Mouse (Mus musculus): ENCODE data around the gene Vps52. TPM values are rescaled to one million over a fixed set of nuclear protein-coding genes. Genes with fewer than 3 reads are reported as not detected.
A peak's percentile ranks its signal among the peaks of the same experiment; 100 is the strongest.

Vps52 gene
- total and polyA plus RNA-seq, 3 experiments, result 38.1 to 47.8 (median 39.1) TPM

GRCm38 (mm10) chr17:33953961-33954565 is 1.5 kb upstream of the Vps52 start:
- TF ChIP-seq EP300 (IDR thresholded peaks at IDR 0.05; ENCODE audit: insufficient read depth, low read depth, low read length) (no peak), CTCF (IDR thresholded peaks at IDR 0.05) (no peak), POLR2A (IDR thresholded peaks at IDR 0.05; ENCODE audit: insufficient read depth, low read depth, low read length) (no peak)
- Histone ChIP-seq H3K9ac (ENCODE audit: low read depth, low read length) (peak overlapping the region; percentile 19), H3K27me3 (ENCODE audit: control insufficient read depth, insufficient read depth, low read length) (no peaks in the 10 kb centered on the region), H3K79me2 (replicated peaks; ENCODE audit: control insufficient read depth, insufficient read depth, low read length) (no peaks in the 10 kb centered on the region), H3K36me3 (ENCODE audit: control insufficient read depth, insufficient read depth, low read length) (peaks cover 3% of the 10 kb centered on the region; the same call in 1 of the 2 replicates), H3K4me3 (no peak overlapping the region), H3K4me1 (ENCODE audit: control insufficient read depth, insufficient read depth, low read length) (peaks cover 7% of the 10 kb centered on the region), H3K27ac (no peak overlapping the region; the same call in 1 of the 2 replicates)
- DNase-seq, result no peak
- WGBS, result 36% methylated on average over 5 of the region's 5 CpGs
- intact Hi-C loops (cut with DNase I), result loop anchor here (2.0 kb wide), 1 partner anchor 73 kb away; no protein-coding TSS in a partner anchor

GRCm38 (mm10) chr17:33954646-33955554 is 712 bp upstream of the Vps52 start:
- under 1% methylated on average over 33 of the region's 33 CpGs for WGBS
- H3K36me3 ChIP-seq (ENCODE audit: control insufficient read depth, insufficient read depth, low read length), result peaks cover 3% of the 10 kb centered on the region; the same call in 1 of the 2 replicates

GRCm38 (mm10) chr17:33956336-33956735 is 724 bp downstream of the Vps52 start:
- Histone ChIP-seq H3K79me2 (replicated peaks; ENCODE audit: control insufficient read depth, insufficient read depth, low read length) (no peaks in the 10 kb centered on the region), H3K4me1 (ENCODE audit: control insufficient read depth, insufficient read depth, low read length) (peaks cover 4% of the 10 kb centered on the region; the same call in 1 of the 2 replicates), H3K36me3 (ENCODE audit: control insufficient read depth, insufficient read depth, low read length) (peaks cover 3% of the 10 kb centered on the region; the same call in 1 of the 2 replicates), H3K27ac (peak overlapping the region; percentile 94), H3K9ac (ENCODE audit: low read depth, low read length) (peak overlapping the region; percentile 82), H3K27me3 (ENCODE audit: control insufficient read depth, insufficient read depth, low read length) (no peaks in the 10 kb centered on the region), H3K4me3 (peak overlapping the region; percentile 99)
- no peak for TF ChIP-seq CTCF (IDR thresholded peaks at IDR 0.05)
- no peak for TF ChIP-seq POLR2A (IDR thresholded peaks at IDR 0.05; ENCODE audit: insufficient read depth, low read depth, low read length)
- TF ChIP-seq EP300 (IDR thresholded peaks at IDR 0.05; ENCODE audit: insufficient read depth, low read depth, low read length), result no peak
- 6% methylated on average over 10 of the region's 10 CpGs for WGBS
- intact Hi-C loops (cut with DNase I), result no loop called here
- DNase-seq, result no peak

More at GRCm38 (mm10) chr17:33954646-33955554, 712 bp upstream of the Vps52 start:
- intact Hi-C loops (cut with DNase I), result loop anchor here (1.0 to 2.0 kb wide), 2 partner anchors 15 to 72 kb away; partner anchors contain the start of genes Pfdn6 and Wdr46
- Histone ChIP-seq H3K4me3 (peak overlapping the region; percentile 99), H3K79me2 (replicated peaks; ENCODE audit: control insufficient read depth, insufficient read depth, low read length) (no peaks in the 10 kb centered on the region), H3K9ac (ENCODE audit: low read depth, low read length) (peak overlapping the region; percentile 86), H3K27ac (peak overlapping the region; percentile 94), H3K27me3 (ENCODE audit: control insufficient read depth, insufficient read depth, low read length) (no peaks in the 10 kb centered on the region), H3K4me1 (ENCODE audit: control insufficient read depth, insufficient read depth, low read length) (peaks cover 7% of the 10 kb centered on the region)
- peak in 1 of 2 experiments; percentile 16 for DNase-seq
- TF ChIP-seq POLR2A (IDR thresholded peaks at IDR 0.05; ENCODE audit: insufficient read depth, low read depth, low read length) (no peak), EP300 (IDR thresholded peaks at IDR 0.05; ENCODE audit: insufficient read depth, low read depth, low read length) (no peak), CTCF (IDR thresholded peaks at IDR 0.05) (no peak)

- intact Hi-C loops (cut with DNase I), result no loop called here
- Histone ChIP-seq H3K27ac (no peak overlapping the region), H3K36me3 (ENCODE audit: control insufficient read depth, insufficient read depth, low read length) (peaks cover 3% of the 10 kb centered on the region; the same call in 1 of the 2 replicates), H3K4me3 (no peak overlapping the region), H3K27me3 (ENCODE audit: control insufficient read depth, insufficient read depth, low read length) (no peaks in the 10 kb centered on the region), H3K4me1 (ENCODE audit: control insufficient read depth, insufficient read depth, low read length) (peaks cover 4% of the 10 kb centered on the region; the same call in 1 of the 2 replicates), H3K79me2 (replicated peaks; ENCODE audit: control insufficient read depth, insufficient read depth, low read length) (no peaks in the 10 kb centered on the region), H3K9ac (ENCODE audit: low read depth, low read length) (no peak overlapping the region)
- WGBS, result 81% methylated on average over 6 of the region's 6 CpGs
- DNase-seq, result no peak
- TF ChIP-seq EP300 (IDR thresholded peaks at IDR 0.05; ENCODE audit: insufficient read depth, low read depth, low read length), result no peak
- TF ChIP-seq POLR2A (IDR thresholded peaks at IDR 0.05; ENCODE audit: insufficient read depth, low read depth, low read length), result no peak
- TF ChIP-seq CTCF (IDR thresholded peaks at IDR 0.05), result no peak
These were observed 1.9 kb downstream of the Vps52 start for GRCm38 (mm10) chr17:33957493-33957892.

GRCm38 (mm10) chr17:33958451-33958850 is 2.8 kb downstream of the Vps52 start:
- intact Hi-C loops (cut with DNase I), result no loop called here
- H3K79me2 ChIP-seq (replicated peaks; ENCODE audit: control insufficient read depth, insufficient read depth, low read length), result 0 out of 2 replicates have a peak, but pooled peaks cover under 1% of the 10 kb centered on the region
- H3K36me3 ChIP-seq (ENCODE audit: control insufficient read depth, insufficient read depth, low read length), result peaks cover 3% of the 10 kb centered on the region; the same call in 1 of the 2 replicates
- peaks cover 4% of the 10 kb centered on the region; the same call in 1 of the 2 replicates for H3K4me1 ChIP-seq (ENCODE audit: control insufficient read depth, insufficient read depth, low read length)
- WGBS, result 97% methylated on average over 11 of the region's 11 CpGs
- no peak overlapping the region for H3K9ac ChIP-seq (ENCODE audit: low read depth, low read length)
- TF ChIP-seq EP300 (IDR thresholded peaks at IDR 0.05; ENCODE audit: insufficient read depth, low read depth, low read length) (no peak), CTCF (IDR thresholded peaks at IDR 0.05) (no peak), POLR2A (IDR thresholded peaks at IDR 0.05; ENCODE audit: insufficient read depth, low read depth, low read length) (no peak)
- no peak overlapping the region for H3K27ac ChIP-seq
- no peak for DNase-seq
- H3K27me3 ChIP-seq (ENCODE audit: control insufficient read depth, insufficient read depth, low read length), result no peaks in the 10 kb centered on the region
- H3K4me3 ChIP-seq, result no peak overlapping the region

Data from heart, adult 2 months (tissue).